Mouse (Mus musculus): ENCODE measurements around the gene Zfp663. TPM values are rescaled to one million over a fixed set of nuclear protein-coding genes. Genes with fewer than 3 reads are reported as not detected.

Zfp663 gene
- total RNA-seq, 1 experiment from 2014 or later, result not detected

GRCm38 (mm10) chr2:165303354-165304012 lies 65.0 kb downstream of the Zfp663 start:
- ATAC-seq (ENCODE audit: extremely low read depth, insufficient number of reproducible peaks, low FRiP score, poor library complexity, severe bottlenecking), result no peak

- no peak for ATAC-seq (ENCODE audit: extremely low read depth, insufficient number of reproducible peaks, low FRiP score, poor library complexity, severe bottlenecking)
Observed at GRCm38 (mm10) chr2:165301409-165301808, 67.1 kb downstream of the Zfp663 start.

Other genes starting within 250 kb of the Zfp663 start
- gene Cdh22, start 133.9 kb downstream of the Zfp663 start, total RNA-seq (2017), result 0.25 TPM in 1 of 2 replicates, not detected in the other
- 38.2 and 45.3 TPM in 2 replicates for gene Slc35c2, start 80.9 kb downstream of the Zfp663 start, total RNA-seq (2017)
- 23.8 and 26.0 TPM in 2 replicates for gene Elmo2, start 42.2 kb downstream of the Zfp663 start, total RNA-seq (2017)
- gene Zfp334, start 19.5 kb upstream of the Zfp663 start, total RNA-seq (2017), result not detected in 2 replicates
- not detected in 2 replicates for gene Ocstamp, start 31.7 kb upstream of the Zfp663 start, total RNA-seq (2017)
- not detected in 2 replicates for gene Slc13a3, start 104.5 kb upstream of the Zfp663 start, total RNA-seq (2017)
- 8.6 and 10.4 TPM in 2 replicates for gene Trp53rka, start 124.6 kb upstream of the Zfp663 start, total RNA-seq (2017)
- gene Slc2a10, start 135.1 kb upstream of the Zfp663 start, total RNA-seq (2017), result not detected in 2 replicates
- 1.7 and 5.0 TPM in 2 replicates for gene Eya2, start 226.3 kb upstream of the Zfp663 start, total RNA-seq (2017)

Data from neutrophil, adult 5-6 weeks (primary cell).